Mouse (Mus musculus) embryonic facial prominence, embryonic 15.5 days (tissue): ENCODE data around the gene Gm21976. TPM values are rescaled to one million over a fixed set of nuclear protein-coding genes. Genes with fewer than 3 reads are reported as not detected.

Experiments used
- ATAC-seq: fragments of 200-750 bp; cut with Nextera tagmentation; 2 replicates; pipeline ENCODE4 v1.8.0; 2017; ENCODE audit warnings: low read depth, moderate TSS enrichment; ENCODE audit not compliant: insufficient number of reproducible peaks, low FRiP score, low TSS enrichment
- H3K27ac ChIP-seq: fragments of 300-500 bp; sonication (generic); replicated peaks from 2 replicates; pipeline ENCODE4 v1.5.1; 2015; ENCODE audit warnings: mild to moderate bottlenecking, inconsistent platforms
- H3K27me3 ChIP-seq: fragments of 300-500 bp; sonication (generic); 2 replicates; pipeline ENCODE4 v1.6.1; 2015; ENCODE audit warnings: inconsistent platforms
- H3K36me3 ChIP-seq: fragments of 300-500 bp; sonication (generic); 2 replicates; pipeline ENCODE4 v1.6.1; 2015; ENCODE audit warnings: mild to moderate bottlenecking, inconsistent platforms
- H3K4me1 ChIP-seq: fragments of 300-500 bp; sonication (generic); 2 replicates; pipeline ENCODE4 v1.6.1; 2015; ENCODE audit warnings: inconsistent platforms
- H3K4me2 ChIP-seq: fragments of 300-500 bp; sonication (generic); replicated peaks from 2 replicates; pipeline ENCODE4 v1.6.1; 2015; ENCODE audit warnings: mild to moderate bottlenecking, inconsistent platforms
- H3K4me3 ChIP-seq: fragments of 300-500 bp; sonication (generic); replicated peaks from 2 replicates; pipeline ENCODE4 v1.5.1; 2015; ENCODE audit warnings: mild to moderate bottlenecking, inconsistent platforms
- H3K9ac ChIP-seq: fragments of 300-500 bp; sonication (generic); 2 replicates; pipeline ENCODE4 v1.6.1; 2015; ENCODE audit warnings: inconsistent platforms
- H3K9me3 ChIP-seq: fragments of 300-500 bp; sonication (generic); replicated peaks from 2 replicates; pipeline ENCODE4 v1.6.1; 2016; ENCODE audit warnings: inconsistent platforms
- WGBS: fragments of 180-500 bp; shearing (Covaris S2); methylation state at CpG from one replicate; pipeline ENCODE4 v1.1.7; 2015; 5-methylcytosine and 5-hydroxymethylcytosine counted together
- polyA plus RNA-seq: library from polyadenylated mRNA; unstranded; fragments of >200 nt; fragmentation: Nextera tagmentation; extraction: Ambion mirVana; gene quantifications from 2 replicates; pipeline ENCODE4 v1.2.1, GENCODE M21; 2015

Gene Gm21976
- 1.0 and 1.5 TPM in 2 replicates for polyA plus RNA-seq

- H3K27me3 ChIP-seq, result no peaks in the 10 kb centered on the region
- no peak for ATAC-seq
- H3K9ac ChIP-seq, result no peak within 1 kb of the TSS
- H3K9me3 ChIP-seq, result no peaks in the 10 kb centered on the region
- 79% methylated on average over 5 of the region's 5 CpGs for WGBS
- H3K36me3 ChIP-seq, result peaks cover 5% of the 10 kb centered on the region; the same call in 1 of the 2 replicates
- H3K4me3 ChIP-seq, result no peak within 1 kb of the TSS
- H3K4me1 ChIP-seq, result no peaks in the 10 kb centered on the region
- no peak within 1 kb of the TSS for H3K27ac ChIP-seq
- no peak within 1 kb of the TSS for H3K4me2 ChIP-seq
These were observed at the start of gene Gm21976 for GRCm38 (mm10) chr13:98279686-98280085. Gene Gm21976 (plus strand): TSS chr13:98279887.

- Histone ChIP-seq H3K4me2 (no peak overlapping the region), H3K36me3 (no peaks in the 10 kb centered on the region), H3K27ac (no peak overlapping the region), H3K4me1 (no peaks in the 10 kb centered on the region), H3K4me3 (no peak overlapping the region), H3K9me3 (no peaks in the 10 kb centered on the region), H3K27me3 (no peaks in the 10 kb centered on the region), H3K9ac (no peak overlapping the region)
- ATAC-seq, result no peak
- WGBS, result 87% methylated on average over 1 of the region's 1 CpGs
These were observed 49.2 kb upstream of the Gm21976 start for GRCm38 (mm10) chr13:98230511-98230910.

- 55% methylated on average over 6 of the region's 6 CpGs for WGBS
- H3K4me1 ChIP-seq, result no peaks in the 10 kb centered on the region
- ATAC-seq, result no peak
- no peak overlapping the region for H3K27ac ChIP-seq
- no peaks in the 10 kb centered on the region for H3K27me3 ChIP-seq
- no peak overlapping the region for H3K9ac ChIP-seq
- no peak overlapping the region for H3K4me3 ChIP-seq
- H3K4me2 ChIP-seq, result no peak overlapping the region
- H3K9me3 ChIP-seq, result no peaks in the 10 kb centered on the region
- H3K36me3 ChIP-seq, result no peaks in the 10 kb centered on the region
These were observed 44.2 kb upstream of the Gm21976 start for GRCm38 (mm10) chr13:98235451-98235850.

GRCm38 (mm10) chr13:98239978-98240641 lies 39.6 kb upstream of the Gm21976 start:
- no peak overlapping the region for H3K9ac ChIP-seq
- H3K4me2 ChIP-seq, result no peak overlapping the region
- 14% methylated on average over 12 of the region's 12 CpGs for WGBS
- H3K27ac ChIP-seq, result no peak overlapping the region
- H3K4me3 ChIP-seq, result no peak overlapping the region
- no peaks in the 10 kb centered on the region for H3K27me3 ChIP-seq
- no peaks in the 10 kb centered on the region for H3K9me3 ChIP-seq
- no peaks in the 10 kb centered on the region for H3K36me3 ChIP-seq
- ATAC-seq, result no peak
- H3K4me1 ChIP-seq, result no peaks in the 10 kb centered on the region

- H3K36me3 ChIP-seq, result peaks cover 2% of the 10 kb centered on the region; the same call in 1 of the 2 replicates
- H3K9me3 ChIP-seq, result no peaks in the 10 kb centered on the region
- no peak overlapping the region for H3K27ac ChIP-seq
- no peak overlapping the region for H3K4me3 ChIP-seq
- WGBS, result 64% methylated on average over 9 of the region's 9 CpGs
- no peaks in the 10 kb centered on the region for H3K4me1 ChIP-seq
- no peak overlapping the region for H3K9ac ChIP-seq
- no peak overlapping the region for H3K4me2 ChIP-seq
- no peak for ATAC-seq
- no peaks in the 10 kb centered on the region for H3K27me3 ChIP-seq
These were observed 38.0 kb upstream of the Gm21976 start for GRCm38 (mm10) chr13:98241531-98242282.

- H3K27me3 ChIP-seq, result no peaks in the 10 kb centered on the region
These were observed 34.9 kb upstream of the Gm21976 start for GRCm38 (mm10) chr13:98244571-98245350.

GRCm38 (mm10) chr13:98245386-98245785 lies 34.3 kb upstream of the Gm21976 start:
- no peaks in the 10 kb centered on the region for H3K4me1 ChIP-seq
- 77% methylated on average over 7 of the region's 7 CpGs for WGBS

More at GRCm38 (mm10) chr13:98244571-98245350, 34.9 kb upstream of the Gm21976 start:
- H3K9ac ChIP-seq, result no peak overlapping the region
- no peak overlapping the region for H3K4me2 ChIP-seq
- H3K4me3 ChIP-seq, result no peak overlapping the region
- no peak for ATAC-seq
- H3K9me3 ChIP-seq, result no peaks in the 10 kb centered on the region
- H3K4me1 ChIP-seq, result no peaks in the 10 kb centered on the region
- peaks cover 28% of the 10 kb centered on the region for H3K36me3 ChIP-seq
- 60% methylated on average over 5 of the region's 5 CpGs for WGBS
- no peak overlapping the region for H3K27ac ChIP-seq

GRCm38 (mm10) chr13:98249594-98249993 lies 30.1 kb upstream of the Gm21976 start:
- Histone ChIP-seq H3K4me1 (no peaks in the 10 kb centered on the region), H3K27me3 (no peaks in the 10 kb centered on the region), H3K9ac (no peak overlapping the region), H3K36me3 (peaks cover 68% of the 10 kb centered on the region), H3K27ac (no peak overlapping the region), H3K9me3 (no peaks in the 10 kb centered on the region), H3K4me2 (no peak overlapping the region), H3K4me3 (no peak overlapping the region)
- no peak for ATAC-seq
- WGBS, result 83% methylated on average over 10 of the region's 10 CpGs

More at GRCm38 (mm10) chr13:98245386-98245785, 34.3 kb upstream of the Gm21976 start:
- Histone ChIP-seq H3K9ac (no peak overlapping the region), H3K27ac (no peak overlapping the region), H3K36me3 (peaks cover 34% of the 10 kb centered on the region), H3K9me3 (no peaks in the 10 kb centered on the region), H3K4me3 (no peak overlapping the region), H3K27me3 (no peaks in the 10 kb centered on the region), H3K4me2 (no peak overlapping the region)
- no peak; the same call in 1 of the 2 replicates for ATAC-seq

GRCm38 (mm10) chr13:98254921-98255320 lies 24.8 kb upstream of the Gm21976 start:
- 69% methylated on average over 9 of the region's 9 CpGs for WGBS
- no peaks in the 10 kb centered on the region for H3K27me3 ChIP-seq

GRCm38 (mm10) chr13:98262636-98263457 lies 16.8 kb upstream of the Gm21976 start, which contains the start of the genes Utp15 and Ankra2:
Gene Utp15 (minus strand): TSS chr13:98263041.
Gene Ankra2 (plus strand): TSS chr13:98263074.
- Histone ChIP-seq H3K27ac (peak within 1 kb of the TSS; percentile 94), H3K36me3 (peaks cover 24% of the 10 kb centered on the region), H3K4me2 (peak within 1 kb of the TSS; percentile 73), H3K9ac (peak within 1 kb of the TSS; percentile 80), H3K4me1 (peaks cover 17% of the 10 kb centered on the region), H3K4me3 (peak within 1 kb of the TSS; percentile 95), H3K27me3 (no peaks in the 10 kb centered on the region), H3K9me3 (no peaks in the 10 kb centered on the region)
- ATAC-seq, result peak; percentile 98
- WGBS, result under 1% methylated on average over 71 of the region's 71 CpGs

More at GRCm38 (mm10) chr13:98254921-98255320, 24.8 kb upstream of the Gm21976 start:
- Histone ChIP-seq H3K4me3 (no peak overlapping the region), H3K36me3 (peaks cover 79% of the 10 kb centered on the region), H3K27ac (no peak overlapping the region), H3K4me1 (no peaks in the 10 kb centered on the region), H3K4me2 (no peak overlapping the region), H3K9me3 (no peaks in the 10 kb centered on the region), H3K9ac (no peak overlapping the region)
- ATAC-seq, result no peak
